Mouse (Mus musculus) bone marrow, adult 2 months (tissue): ENCODE results near the gene Edem2. TPM values are rescaled to one million over a fixed set of nuclear protein-coding genes. Genes with fewer than 3 reads are reported as not detected.

ENCODE experiments used
- H3K27ac ChIP-seq: fragments of 200-500 bp; 2 replicates; pipeline ENCODE4 v1.5.1; 2012; ENCODE audit warnings: low read depth, mild to moderate bottlenecking, control low read depth, inconsistent platforms, low read length; ENCODE audit not compliant: control insufficient read depth, poor library complexity, insufficient read depth
- H3K4me1 ChIP-seq: fragments of 200-500 bp; 2 replicates; pipeline ENCODE4 v1.6.1; 2011; ENCODE audit warnings: low read length; ENCODE audit not compliant: control insufficient read depth, insufficient read depth
- H3K4me3 ChIP-seq: fragments of 200-500 bp; replicated peaks from 2 replicates; pipeline ENCODE3; 2011; ENCODE audit warnings: mild to moderate bottlenecking, low read depth, low read length, control low read depth; ENCODE audit not compliant: control insufficient read depth
- CTCF ChIP-seq: fragments of 200-500 bp; IDR thresholded peaks from 2 replicates; pipeline ENCODE4 v1.5.1; 2011; ENCODE audit warnings: low read length, control low read depth; ENCODE audit not compliant: control insufficient read depth, insufficient read depth
- POLR2A ChIP-seq: fragments of 200-500 bp; IDR thresholded peaks from 2 replicates; pipeline ENCODE4 v1.6.1; 2011; ENCODE audit warnings: low read depth, mild to moderate bottlenecking, control low read depth, low read length, borderline replicate concordance; ENCODE audit not compliant: control insufficient read depth
- WGBS: fragments of 180-500 bp; shearing (Covaris S2); methylation state at CpG from one replicate; pipeline ENCODE4 v1.1.7; 2018; 5-methylcytosine and 5-hydroxymethylcytosine counted together
- polyA plus RNA-seq: library from polyadenylated mRNA; stranded (reverse); fragments of >200 nt; gene quantifications from 2 replicates; pipeline ENCODE4 v1.2.4, GENCODE M21; 2011; ENCODE audit warnings: low replicate concordance; ENCODE audit not compliant: missing spikeins, insufficient read depth, insufficient read length

The Edem2 gene
- polyA plus RNA-seq, 1 experiment = 17.6 TPM

DNA sequence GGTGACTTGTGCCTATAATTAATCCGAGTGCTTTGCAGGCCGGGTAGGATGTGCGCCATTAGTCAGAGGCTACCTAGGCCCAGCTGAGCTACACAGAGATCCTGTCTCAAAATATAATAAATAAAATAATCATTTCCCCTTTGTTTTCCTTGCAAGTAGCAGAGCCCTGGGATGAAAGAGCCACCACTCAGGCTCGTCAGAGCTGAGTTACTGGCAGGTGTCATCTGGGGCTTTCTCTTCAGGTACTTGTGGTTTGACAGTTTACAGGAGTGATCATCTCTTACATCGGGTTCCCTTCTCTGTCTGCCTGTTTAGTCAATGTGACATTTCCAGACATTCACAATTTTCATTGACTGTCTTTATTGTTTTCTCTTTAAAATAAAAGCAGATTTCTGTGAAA, 42.7 kb downstream of the Edem2 start:
- Histone ChIP-seq H3K27ac (no peak overlapping the region), H3K4me1 (peaks cover 2% of the 10 kb centered on the region; the same call in 1 of the 2 replicates), H3K4me3 (no peak overlapping the region)
- 67% methylated on average over 5 of the region's 5 CpGs for WGBS
- TF ChIP-seq POLR2A (no peak), CTCF (no peak)

DNA sequence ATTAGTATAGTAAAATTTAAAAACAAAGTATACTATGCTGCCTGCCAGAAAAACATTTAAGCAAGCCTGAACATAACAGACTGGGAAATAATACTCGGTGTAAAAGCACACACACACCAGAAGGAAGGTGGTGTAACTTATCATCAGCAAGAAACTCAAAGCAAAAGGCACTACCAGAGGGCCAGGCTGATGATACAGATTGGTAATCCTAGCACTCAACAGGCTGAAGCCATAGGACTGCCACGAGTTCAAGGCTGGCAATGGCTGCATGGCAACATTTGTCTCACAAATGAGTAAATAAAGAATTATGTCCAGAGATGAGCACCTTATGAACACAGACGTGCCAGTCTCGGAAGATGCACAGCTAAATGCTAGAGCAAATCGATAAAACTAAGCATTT, 45.5 kb downstream of the Edem2 start:
- no peak overlapping the region for H3K4me3 ChIP-seq
- TF ChIP-seq CTCF (no peak), POLR2A (no peak)
- peaks cover 5% of the 10 kb centered on the region; the same call in 1 of the 2 replicates for H3K4me1 ChIP-seq
- no peak overlapping the region for H3K27ac ChIP-seq
- WGBS = 76% methylated on average over 5 of the region's 5 CpGs

DNA sequence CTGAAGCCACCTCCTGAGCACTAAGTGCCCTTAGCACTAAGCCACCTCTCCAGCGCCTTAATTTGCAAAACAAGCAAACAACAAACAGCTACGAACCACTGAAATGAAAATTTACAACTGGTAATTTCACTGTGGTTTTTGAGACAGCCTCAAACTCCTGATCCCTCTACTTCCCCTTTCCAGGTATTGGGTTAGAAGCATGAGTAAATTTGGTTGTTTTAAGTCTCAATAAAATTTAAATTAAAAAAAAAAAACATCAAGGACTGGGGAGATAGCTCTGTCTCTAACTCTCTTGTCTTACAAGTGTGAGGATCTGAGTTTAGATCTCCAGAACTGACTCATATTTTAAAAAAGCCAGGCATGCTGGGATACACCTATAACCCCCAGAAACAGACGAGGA, 46.1 kb downstream of the Edem2 start:
- Histone ChIP-seq H3K27ac (no peak overlapping the region), H3K4me1 (peaks cover 5% of the 10 kb centered on the region; the same call in 1 of the 2 replicates), H3K4me3 (no peak overlapping the region)
- WGBS = 23% methylated on average over 3 of the region's 3 CpGs
- no peak for TF ChIP-seq CTCF
- no peak for TF ChIP-seq POLR2A

DNA sequence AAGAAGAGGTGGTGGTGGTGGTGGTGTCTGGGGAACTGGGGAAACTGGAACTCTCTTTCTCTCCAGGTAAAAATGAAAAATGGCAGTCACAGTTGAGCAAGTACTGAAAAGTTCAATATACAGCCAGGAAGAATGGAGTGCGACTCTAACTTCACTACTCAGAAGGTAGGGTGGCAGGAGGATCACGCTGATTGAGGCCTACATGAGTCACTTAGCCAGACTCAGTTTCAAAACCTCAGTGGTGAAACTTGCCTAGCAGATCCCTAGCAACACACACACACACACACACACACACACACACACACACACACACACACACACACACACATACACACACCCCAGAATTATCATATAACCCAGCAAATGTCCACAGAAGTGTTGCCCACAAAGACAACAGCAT, 47.4 kb downstream of the Edem2 start:
- no peak overlapping the region for H3K27ac ChIP-seq
- H3K4me1 ChIP-seq = peaks cover 5% of the 10 kb centered on the region; the same call in 1 of the 2 replicates
- 43% methylated on average over 2 of the region's 2 CpGs for WGBS
- H3K4me3 ChIP-seq = no peak overlapping the region
- TF ChIP-seq CTCF = no peak
- no peak for TF ChIP-seq POLR2A

DNA sequence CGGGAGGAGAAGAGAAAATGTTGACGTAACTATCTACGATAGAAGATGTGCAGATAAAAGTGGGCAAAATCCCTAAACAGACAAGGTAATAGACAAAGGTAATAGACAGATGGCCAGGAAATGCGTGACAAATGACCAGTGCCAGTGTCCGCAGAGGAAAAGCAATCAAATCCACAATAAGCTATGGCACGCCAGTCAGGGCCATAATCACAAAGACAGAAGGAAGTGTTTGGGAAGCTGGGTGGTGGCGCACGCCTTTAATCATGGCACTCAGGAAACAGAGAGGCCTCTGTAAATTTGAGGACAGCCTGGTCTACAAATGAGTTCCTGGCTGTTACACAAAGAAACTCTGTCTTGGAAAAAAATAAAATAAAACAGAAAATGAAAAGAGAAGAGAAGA, 48.1 kb downstream of the Edem2 start:
- Histone ChIP-seq H3K4me3 (no peak overlapping the region), H3K27ac (no peak overlapping the region), H3K4me1 (peaks cover 5% of the 10 kb centered on the region; the same call in 1 of the 2 replicates)
- TF ChIP-seq CTCF (no peak), POLR2A (no peak)
- 44% methylated on average over 8 of the region's 8 CpGs for WGBS

DNA sequence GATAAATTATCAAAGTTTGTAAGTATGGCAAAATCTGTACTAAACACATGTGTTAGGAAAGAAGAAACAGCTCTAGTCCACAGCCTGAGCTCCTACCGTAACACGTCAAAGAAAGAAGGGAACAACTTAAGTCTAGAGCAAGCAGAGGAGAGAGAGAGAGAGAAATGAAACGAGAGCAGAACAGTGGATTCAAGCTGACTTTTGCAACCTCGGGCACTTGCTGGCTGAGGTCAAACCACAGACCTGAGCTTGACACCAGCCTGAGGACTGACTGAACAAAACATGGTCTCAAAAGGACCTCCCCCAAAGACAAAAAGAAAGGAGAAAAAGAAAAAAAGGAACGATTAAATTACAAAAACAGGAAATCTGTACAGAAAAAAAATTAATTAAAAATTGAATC, 48.7 kb downstream of the Edem2 start:
- no peak for TF ChIP-seq CTCF
- TF ChIP-seq POLR2A = no peak
- 9% methylated on average over 5 of the region's 5 CpGs for WGBS
- no peak overlapping the region for H3K27ac ChIP-seq
- peaks cover 5% of the 10 kb centered on the region; the same call in 1 of the 2 replicates for H3K4me1 ChIP-seq
- H3K4me3 ChIP-seq = no peak overlapping the region

DNA sequence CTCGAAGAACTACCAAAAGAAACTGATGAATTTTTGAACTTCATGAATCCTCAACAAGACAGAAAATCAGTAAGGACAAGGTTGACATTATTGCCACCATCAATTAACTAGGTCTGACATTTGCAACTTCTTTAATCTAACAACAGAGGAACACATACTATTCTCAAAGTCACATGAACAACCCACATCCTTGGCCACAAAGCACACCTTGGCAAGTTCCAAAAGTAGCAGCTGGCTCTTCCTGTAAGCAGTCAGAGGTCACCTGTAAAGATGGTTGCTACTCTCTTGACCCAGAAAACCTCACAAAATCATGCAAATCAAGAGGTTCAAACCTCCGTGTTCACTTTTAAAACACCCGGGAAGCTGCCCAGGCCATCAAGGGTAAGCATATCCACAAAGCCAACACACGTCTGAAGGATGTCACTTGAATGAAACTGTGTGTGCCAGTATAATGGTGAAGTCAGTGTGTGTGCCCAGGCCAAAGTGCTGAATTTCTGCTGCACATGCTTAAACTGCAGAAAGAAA, 49.6 kb downstream of the Edem2 start:
- peaks cover 5% of the 10 kb centered on the region; the same call in 1 of the 2 replicates for H3K4me1 ChIP-seq
- WGBS = 37% methylated on average over 4 of the region's 4 CpGs
- no peak overlapping the region for H3K4me3 ChIP-seq
- no peak overlapping the region for H3K27ac ChIP-seq
- no peak for TF ChIP-seq POLR2A
- no peak for TF ChIP-seq CTCF

DNA sequence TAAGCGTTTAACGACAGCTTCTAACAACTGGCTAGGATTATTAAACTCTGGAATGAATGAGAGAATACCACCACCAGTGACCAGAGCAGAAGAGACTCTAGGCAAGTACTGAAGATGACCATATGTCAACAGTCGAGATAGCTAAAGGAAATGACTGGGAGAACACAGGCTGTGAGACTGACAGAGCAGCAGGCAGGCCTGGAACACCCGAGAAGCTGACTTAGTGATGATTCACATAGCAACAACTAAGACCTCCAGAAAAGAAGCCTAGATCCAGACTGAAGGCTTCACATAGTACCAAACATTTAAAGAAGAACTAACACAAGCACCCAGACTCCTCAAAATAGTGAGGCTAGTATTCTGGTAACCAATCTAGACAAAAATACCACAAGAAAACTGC, 54.2 kb downstream of the Edem2 start:
- Histone ChIP-seq H3K4me3 (no peak overlapping the region), H3K4me1 (no peaks in the 10 kb centered on the region), H3K27ac (no peak overlapping the region)
- WGBS = 60% methylated on average over 4 of the region's 4 CpGs
- TF ChIP-seq CTCF (no peak), POLR2A (no peak)

DNA sequence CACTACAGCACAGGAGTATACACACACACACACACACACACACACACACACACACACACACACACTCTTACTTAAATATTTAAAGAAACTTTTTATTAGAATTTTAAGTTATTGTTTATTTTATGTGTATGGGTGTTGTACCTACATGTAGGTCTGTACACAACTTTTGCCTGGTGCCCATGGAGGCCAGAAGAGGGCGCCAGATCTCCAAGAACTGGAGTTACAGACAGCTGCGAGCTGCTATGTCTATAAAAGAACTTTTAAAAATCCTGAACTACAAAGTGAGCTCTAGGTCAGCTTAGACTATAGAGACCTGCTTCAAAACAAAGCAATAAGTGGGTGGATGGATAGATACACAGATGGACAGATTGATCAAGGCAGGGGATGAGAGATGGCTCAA, 55.7 kb downstream of the Edem2 start:
- Histone ChIP-seq H3K27ac (no peak overlapping the region), H3K4me3 (no peak overlapping the region), H3K4me1 (no peaks in the 10 kb centered on the region)
- TF ChIP-seq CTCF (peak; percentile 79), POLR2A (no peak)
- WGBS = 17% methylated on average over 2 of the region's 2 CpGs
